Mouse (Mus musculus) testis, adult 2 months (tissue): ENCODE data around the gene Tbrg4.

Source experiments
- CTCF ChIP-seq: fragments of 200-500 bp; IDR thresholded peaks from 2 replicates; pipeline ENCODE4 v1.5.1; 2012; ENCODE audit warnings: low read depth, mild to moderate bottlenecking, inconsistent platforms, low read length, moderate library complexity; ENCODE audit not compliant: control insufficient read depth, insufficient read depth, insufficient replicate concordance
- POLR2A ChIP-seq: fragments of 200-500 bp; IDR thresholded peaks from 2 replicates; pipeline ENCODE4 v1.6.1; 2012; ENCODE audit warnings: low read depth, mild to moderate bottlenecking, inconsistent platforms, low read length, moderate library complexity; ENCODE audit not compliant: control insufficient read depth

- TF ChIP-seq POLR2A (no peak), CTCF (no peak)
These were observed 10.3 kb downstream of the Tbrg4 start for GRCm38 (mm10) chr11:6615250-6616205.
